Mouse (Mus musculus) small intestine, adult 2 months (tissue): ENCODE data around the gene Mctp1.

Source experiments
- CTCF ChIP-seq: fragments of 200-500 bp; IDR thresholded peaks from 2 replicates; pipeline ENCODE4 v1.5.1; 2012; ENCODE audit warnings: low read depth, mild to moderate bottlenecking, control low read depth, inconsistent platforms, low read length, moderate library complexity, mixed read lengths; ENCODE audit not compliant: insufficient replicate concordance, insufficient read length; ENCODE audit errors: extremely low read depth
- POLR2A ChIP-seq: fragments of 200-500 bp; IDR thresholded peaks from 2 replicates; pipeline ENCODE4 v1.6.1; 2012; ENCODE audit warnings: low read depth, mild to moderate bottlenecking, control low read depth, inconsistent platforms, low read length, moderate library complexity

DNA sequence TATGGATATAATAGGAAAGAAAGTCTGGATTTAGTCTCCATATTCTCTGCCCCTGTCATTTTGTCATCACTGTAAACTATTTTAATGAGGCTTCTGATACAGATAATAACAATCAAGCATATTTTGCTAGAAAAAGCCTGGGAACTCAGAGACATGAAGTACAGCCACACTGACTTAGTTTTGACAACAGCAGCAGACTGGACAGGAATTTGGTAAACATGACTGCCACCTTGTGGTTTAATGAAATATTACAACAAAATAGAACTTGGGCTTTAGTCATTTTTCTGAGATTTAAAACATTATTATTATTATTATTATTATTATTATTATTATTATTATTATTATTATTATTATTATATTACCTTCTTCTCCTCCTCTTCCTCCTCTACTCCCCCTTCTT, 297.0 kb downstream of the Mctp1 start:
- TF ChIP-seq CTCF (no peak), POLR2A (no peak)
